Mouse (Mus musculus): ENCODE results near the gene Pik3c2a.

DNA sequence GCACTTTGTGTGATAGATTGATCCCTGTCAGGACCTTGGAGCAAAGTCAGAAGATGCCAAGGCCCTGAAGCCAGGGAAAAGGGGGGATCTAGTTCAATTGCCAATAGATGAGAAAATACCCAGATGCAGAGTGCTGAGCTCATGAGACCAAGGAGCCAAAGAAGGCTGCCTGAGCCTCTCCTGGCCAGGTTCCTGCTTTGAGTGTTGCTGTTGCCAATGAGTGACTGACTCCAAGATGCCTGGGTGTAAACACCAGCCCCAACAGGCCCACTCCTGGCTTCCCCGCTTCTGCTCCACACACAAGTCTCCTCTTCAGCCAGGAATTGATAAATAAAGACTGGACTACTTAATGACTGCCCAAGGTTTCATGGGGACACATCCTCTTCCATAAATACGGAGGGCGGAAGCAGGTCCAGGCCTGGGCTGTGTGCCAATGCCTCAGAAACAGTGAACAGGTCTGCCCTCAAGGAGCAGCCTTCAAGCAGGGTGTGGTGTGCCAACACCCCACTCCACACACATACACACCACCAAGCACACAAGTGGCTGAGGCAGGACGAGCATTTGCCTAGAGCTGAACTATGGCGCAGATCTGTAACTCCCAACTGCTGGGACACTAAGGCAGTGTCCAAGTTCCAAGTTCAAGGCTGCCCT, 141.5 kb downstream of the Pik3c2a start:
- TF ChIP-seq POLR2A (IDR thresholded peaks at IDR 0.05; ENCODE audit: insufficient read depth, low read depth, low read length): no peak
- no peak for TF ChIP-seq CTCF (IDR thresholded peaks at IDR 0.05)
- TF ChIP-seq EP300 (IDR thresholded peaks at IDR 0.05; ENCODE audit: insufficient read depth, low read depth, low read length): no peak
